Mouse (Mus musculus): ENCODE data around the gene Aldh4a1.

- TF ChIP-seq USF1 (IDR thresholded peaks at IDR 0.05; ENCODE audit: low read depth) (no peak), E2F4 (IDR thresholded peaks at IDR 0.05; ENCODE audit: insufficient read depth) (no peak), POLR2A (IDR thresholded peaks at IDR 0.05; ENCODE audit: insufficient read length, low read depth) (no peak), CEBPB (IDR thresholded peaks at IDR 0.05; ENCODE audit: insufficient read depth, poor library complexity, severe bottlenecking) (no peak)
These were observed 53.0 kb downstream of the Aldh4a1 start for GRCm38 (mm10) chr4:139675696-139676095.
